Mouse (Mus musculus) MEL (cell line): ENCODE measurements around the gene Map2k1. TPM values are rescaled to one million over a fixed set of nuclear protein-coding genes. Genes with fewer than 3 reads are reported as not detected.

Source experiments
- DNase-seq: peaks from one replicate; pipeline ENCODE4 v3.0.0; 2011; ENCODE audit warnings: low read depth, low spot score
- H3K27ac ChIP-seq: 2 replicates; pipeline ENCODE4 v1.5.1; 2012; ENCODE audit warnings: low read depth, mild to moderate bottlenecking, control low read depth, low read length, moderate library complexity; ENCODE audit not compliant: control insufficient read depth
- H3K27me3 ChIP-seq, 2 experiments: fragments of 150-350 bp in 1 of 2; sonication (generic) in 1 of 2; 2 replicates each; pipeline ENCODE4 v1.6.1; 2012; ENCODE audit warnings: low read length in 2 of 2, mild to moderate bottlenecking in 2 of 2, improper control_type of control experiment in 1 of 2, moderate library complexity in 1 of 2; ENCODE audit not compliant: insufficient read depth in 2 of 2, control insufficient read depth in 1 of 2
- H3K36me3 ChIP-seq, 2 experiments: 2 replicates each; pipeline ENCODE4 v1.6.1; 2012 to 2014; ENCODE audit warnings: low read length in 2 of 2, improper control_type of control experiment in 1 of 2, inconsistent platforms in 1 of 2, mild to moderate bottlenecking in 1 of 2; ENCODE audit not compliant: insufficient read depth in 2 of 2, control insufficient read depth in 1 of 2
- H3K4me1 ChIP-seq, 2 experiments: fragments of 150-350 bp in 1 of 2; sonication (generic) in 1 of 2; 2 replicates each; pipeline ENCODE4 v1.6.1; 2012; ENCODE audit warnings: low read length in 2 of 2, improper control_type of control experiment in 1 of 2, mild to moderate bottlenecking in 1 of 2; ENCODE audit not compliant: insufficient read depth in 2 of 2, control insufficient read depth in 1 of 2
- H3K4me3 ChIP-seq, 2 experiments: fragments of 150-350 bp in 1 of 2; sonication (generic) in 1 of 2; 2 replicates each; pipeline ENCODE4 v1.5.1; 2012; ENCODE audit warnings: low read depth in 2 of 2, low read length in 2 of 2, mild to moderate bottlenecking in 2 of 2, moderate library complexity in 2 of 2, control low read depth in 1 of 2, improper control_type of control experiment in 1 of 2; ENCODE audit not compliant: control insufficient read depth in 1 of 2, insufficient read depth in 1 of 2
- H3K79me2 ChIP-seq: 2 replicates; pipeline ENCODE4 v1.6.1; 2012; ENCODE audit warnings: mild to moderate bottlenecking, low read length, moderate library complexity; ENCODE audit not compliant: control insufficient read depth, poor library complexity, insufficient read depth
- H3K9ac ChIP-seq: 2 replicates; pipeline ENCODE4 v1.6.1; 2012; ENCODE audit warnings: low read depth, mild to moderate bottlenecking, control low read depth, low read length, moderate library complexity; ENCODE audit not compliant: control insufficient read depth, poor library complexity, severe bottlenecking
- H3K9me3 ChIP-seq: fragments of 150-350 bp; sonication (generic); replicated peaks from 2 replicates; pipeline ENCODE4 v1.6.1; 2012; ENCODE audit warnings: mild to moderate bottlenecking, low read length, improper control_type of control experiment, moderate library complexity; ENCODE audit not compliant: insufficient read depth
- BHLHE40 ChIP-seq: IDR thresholded peaks from 2 replicates; pipeline ENCODE4 v1.6.1; 2012; ENCODE audit warnings: low read depth, mild to moderate bottlenecking, inconsistent platforms, low read length, improper control_type of control experiment, borderline replicate concordance
- CHD2 ChIP-seq: IDR thresholded peaks from 2 replicates; pipeline ENCODE4 v1.6.1; 2011; ENCODE audit warnings: low read length, improper control_type of control experiment
- CTCF ChIP-seq, 3 experiments: IDR thresholded peaks in 2 of 3; conservative IDR thresholded peaks in 1 of 3; 2 replicates each; pipeline ENCODE4 v1.5.1; 2011 to 2012; ENCODE audit warnings: low read length in 3 of 3, low read depth in 2 of 3, mild to moderate bottlenecking in 2 of 3, improper control_type of control experiment in 1 of 3, inconsistent platforms in 1 of 3, mixed read lengths in 1 of 3, moderate library complexity in 1 of 3; ENCODE audit not compliant: control insufficient read depth in 1 of 3, insufficient read depth in 1 of 3, poor library complexity in 1 of 3, severe bottlenecking in 1 of 3
- ELF1 ChIP-seq: IDR thresholded peaks from 2 replicates; pipeline ENCODE4 v1.6.1; 2014; ENCODE audit warnings: low read depth, mild to moderate bottlenecking, inconsistent platforms, low read length, improper control_type of control experiment, moderate library complexity
- EP300 ChIP-seq, 2 experiments: IDR thresholded peaks; 2 replicates each; pipeline ENCODE4 v1.6.1; 2011; ENCODE audit warnings: improper control_type of control experiment in 2 of 2, low read length in 2 of 2, low read depth in 1 of 2, mild to moderate bottlenecking in 1 of 2
- GABPA ChIP-seq: IDR thresholded peaks from 2 replicates; pipeline ENCODE4 v1.6.1; 2012; ENCODE audit warnings: low read depth, mild to moderate bottlenecking, inconsistent platforms, low read length, improper control_type of control experiment, moderate library complexity
- GATA1 ChIP-seq: IDR thresholded peaks from 2 replicates; pipeline ENCODE4 v1.6.1; 2011; ENCODE audit warnings: low read depth, low read length, improper control_type of control experiment
- KAT2A ChIP-seq: conservative IDR thresholded peaks from 2 replicates; pipeline ENCODE4 v1.6.1; 2012; ENCODE audit warnings: low read depth, low read length, improper control_type of control experiment, inconsistent platforms
- MAZ ChIP-seq: IDR thresholded peaks from 2 replicates; pipeline ENCODE4 v1.6.1; 2012; ENCODE audit warnings: low read depth, mild to moderate bottlenecking, inconsistent platforms, low read length, improper control_type of control experiment
- NELFE ChIP-seq: IDR thresholded peaks from 2 replicates; pipeline ENCODE4 v1.6.1; 2011; ENCODE audit warnings: low read depth, low read length, improper control_type of control experiment
- POLR2A ChIP-seq, 2 experiments: IDR thresholded peaks; 2 replicates each; pipeline ENCODE4 v1.6.1; 2011 to 2012; ENCODE audit warnings: low read length in 2 of 2, mild to moderate bottlenecking in 2 of 2, control low read depth in 1 of 2, improper control_type of control experiment in 1 of 2, low read depth in 1 of 2, moderate library complexity in 1 of 2; ENCODE audit not compliant: control insufficient read depth in 1 of 2, insufficient read depth in 1 of 2, poor library complexity in 1 of 2
- RAD21 ChIP-seq: IDR thresholded peaks from 2 replicates; pipeline ENCODE4 v1.6.1; 2011; ENCODE audit warnings: mild to moderate bottlenecking, low read depth, low read length, improper control_type of control experiment
- RCOR1 ChIP-seq: IDR thresholded peaks from 2 replicates; pipeline ENCODE4 v1.6.1; 2012; ENCODE audit warnings: low read depth, mild to moderate bottlenecking, inconsistent platforms, low read length, improper control_type of control experiment
- SIN3A ChIP-seq: IDR thresholded peaks from 2 replicates; pipeline ENCODE4 v1.6.1; 2012; ENCODE audit warnings: low read length, improper control_type of control experiment, inconsistent platforms
- SMC3 ChIP-seq: IDR thresholded peaks from 2 replicates; pipeline ENCODE4 v1.6.1; 2011; ENCODE audit warnings: low read depth, low read length, improper control_type of control experiment
- TAL1 ChIP-seq: IDR thresholded peaks from 2 replicates; pipeline ENCODE4 v1.6.1; 2012; ENCODE audit warnings: mild to moderate bottlenecking, inconsistent platforms, low read length, moderate library complexity, mixed read lengths
- TBP ChIP-seq: IDR thresholded peaks from 2 replicates; pipeline ENCODE4 v1.8.0; 2011; ENCODE audit warnings: low read depth, low read length, improper control_type of control experiment
- USF1 ChIP-seq: IDR thresholded peaks from 2 replicates; pipeline ENCODE4 v1.6.1; 2014; ENCODE audit warnings: low read depth, mild to moderate bottlenecking, inconsistent platforms, low read length, improper control_type of control experiment, moderate library complexity
- polyA plus RNA-seq, 2 experiments: library from polyadenylated mRNA; stranded (reverse) in 1 of 2; unstranded in 1 of 2; fragments of >175 nt in 1 of 2; fragments of >200 nt in 1 of 2; gene quantifications; 2 replicates each; pipeline versions ENCODE4 v1.2.1 to v1.2.4; 2012; ENCODE audit warnings: low replicate concordance in 2 of 2, low read depth in 1 of 2; ENCODE audit not compliant: insufficient read length in 2 of 2, insufficient read depth in 1 of 2, missing spikeins in 1 of 2
- total RNA-seq: library from RNA; depleted of rRNA; stranded (reverse); fragments of 300-350 nt; gene quantifications from 2 replicates; pipeline ENCODE4 v1.2.3, GENCODE M21; 2012

The Map2k1 gene
- total and polyA plus RNA-seq, 3 experiments: 29.2 to 48.0 TPM; not detected in 1

DNA sequence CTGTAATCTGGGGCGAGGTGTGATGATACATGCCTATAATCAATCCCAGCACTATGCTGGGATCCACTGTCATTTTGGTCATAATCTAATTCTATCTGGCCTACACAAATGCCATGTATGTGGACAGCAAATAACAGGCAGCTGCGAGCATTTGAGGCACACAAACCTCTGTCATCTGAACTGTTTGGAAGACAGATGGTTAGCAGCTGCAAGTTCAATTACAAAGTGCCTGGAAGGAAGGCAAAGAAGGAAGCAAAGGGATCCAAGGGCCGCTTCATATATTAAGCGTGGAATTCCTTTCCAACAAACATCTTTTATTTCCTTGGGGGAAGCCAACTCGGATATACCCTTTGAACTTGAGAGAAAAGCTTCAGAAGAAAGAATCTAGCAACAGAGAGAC, 19.8 kb downstream of the Map2k1 start:
- no peaks in the 10 kb centered on the region for H3K27me3 ChIP-seq
- H3K4me3 ChIP-seq: no peak overlapping the region
- no peaks in the 10 kb centered on the region for H3K9me3 ChIP-seq
- peaks cover 0 to 1% of the 10 kb centered on the region in 2 experiments; a peak in 1 of 4 replicates for H3K36me3 ChIP-seq
- H3K4me1 ChIP-seq: no peaks in the 10 kb centered on the region
- H3K9ac ChIP-seq: no peak overlapping the region
- no peak overlapping the region for H3K27ac ChIP-seq
- H3K79me2 ChIP-seq: no peaks in the 10 kb centered on the region
- DNase-seq: no peak
- TF ChIP-seq KAT2A (no peak), TAL1 (no peak), NELFE (no peak), EP300 (IDR thresholded peaks at IDR 0.05; ENCODE audit: low read depth in 1 of 2, low read length in 2 of 2) (no peak), POLR2A (IDR thresholded peaks at IDR 0.05; ENCODE audit: control insufficient read depth in 1 of 2, insufficient read depth in 1 of 2, low read depth in 1 of 2, low read length in 2 of 2, poor library complexity in 1 of 2) (no peak), CHD2 (no peak), TBP (no peak), BHLHE40 (no peak), SIN3A (no peak), CTCF (IDR thresholded peaks at IDR 0.05 in 2 of 3, conservative IDR thresholded peaks at IDR 0.05 in 1 of 3; ENCODE audit: control insufficient read depth in 1 of 3, insufficient read depth in 1 of 3, low read depth in 2 of 3, low read length in 3 of 3, poor library complexity in 1 of 3, severe bottlenecking in 1 of 3) (no peak), MAZ (no peak), ELF1 (no peak), RCOR1 (no peak), USF1 (no peak), GABPA (no peak), GATA1 (no peak)

- no peak overlapping the region for H3K27ac ChIP-seq
Observed at GRCm38 (mm10) chr9:64232257-64232957, 21.0 kb downstream of the Map2k1 start.

More at GRCm38 (mm10) chr9:64232257-64232957, 21.0 kb downstream of the Map2k1 start:
- no peak for DNase-seq
- H3K79me2 ChIP-seq: no peaks in the 10 kb centered on the region
- no peaks in the 10 kb centered on the region for H3K9me3 ChIP-seq
- no peaks in the 10 kb centered on the region for H3K4me1 ChIP-seq
- H3K36me3 ChIP-seq: peaks cover 0 to 1% of the 10 kb centered on the region in 2 experiments; a peak in 1 of 4 replicates
- TF ChIP-seq SMC3 (no peak), RAD21 (no peak)
- H3K4me3 ChIP-seq: no peak overlapping the region
- no peak overlapping the region for H3K9ac ChIP-seq
- H3K27me3 ChIP-seq: no peaks in the 10 kb centered on the region
